Mouse (Mus musculus) hindbrain, embryonic 15.5 days (tissue): ENCODE measurements around the gene Crispld2. TPM values are rescaled to one million over a fixed set of nuclear protein-coding genes. Genes with fewer than 3 reads are reported as not detected.

Source experiments
- ATAC-seq: fragments of 200-750 bp; cut with Nextera tagmentation; 2 replicates; pipeline ENCODE4 v1.8.0; 2017; ENCODE audit warnings: low read depth, moderate number of reproducible peaks, moderate TSS enrichment; ENCODE audit not compliant: low FRiP score
- H3K27ac ChIP-seq: fragments of 300-500 bp; sonication (generic); replicated peaks from 2 replicates; pipeline ENCODE4 v1.5.1; 2015; ENCODE audit warnings: mild to moderate bottlenecking, inconsistent platforms
- H3K27me3 ChIP-seq: fragments of 300-500 bp; sonication (generic); 2 replicates; pipeline ENCODE4 v1.6.1; 2015; ENCODE audit warnings: control low read depth, inconsistent platforms
- H3K36me3 ChIP-seq: fragments of 300-500 bp; sonication (generic); 2 replicates; pipeline ENCODE4 v1.6.1; 2015; ENCODE audit warnings: control low read depth, inconsistent platforms
- H3K4me1 ChIP-seq: fragments of 300-500 bp; sonication (generic); replicated peaks from 2 replicates; pipeline ENCODE4 v1.6.1; 2015; ENCODE audit warnings: control low read depth, inconsistent platforms
- H3K4me2 ChIP-seq: fragments of 300-500 bp; sonication (generic); 2 replicates; pipeline ENCODE4 v1.6.1; 2015; ENCODE audit warnings: moderate library complexity, mild to moderate bottlenecking, inconsistent platforms
- H3K4me3 ChIP-seq: fragments of 300-500 bp; sonication (generic); 2 replicates; pipeline ENCODE4 v1.5.1; 2015; ENCODE audit warnings: mild to moderate bottlenecking, inconsistent platforms
- H3K9ac ChIP-seq: fragments of 300-500 bp; sonication (generic); 2 replicates; pipeline ENCODE4 v1.6.1; 2015; ENCODE audit warnings: inconsistent platforms
- H3K9me3 ChIP-seq: fragments of 300-500 bp; sonication (generic); 2 replicates; pipeline ENCODE4 v1.6.1; 2016; ENCODE audit warnings: control low read depth, inconsistent platforms
- WGBS: fragments of 180-500 bp; shearing (Covaris S2); methylation state at CpG from one replicate; pipeline ENCODE4 v1.1.7; 2015; 5-methylcytosine and 5-hydroxymethylcytosine counted together
- polyA plus RNA-seq: library from polyadenylated mRNA; unstranded; fragments of >200 nt; fragmentation: Nextera tagmentation; extraction: Ambion mirVana; gene quantifications from 2 replicates; pipeline ENCODE4 v1.2.1, GENCODE M21; 2015

The Crispld2 gene
- polyA plus RNA-seq, 1 experiment from 2014 or later: 1.8 TPM

DNA sequence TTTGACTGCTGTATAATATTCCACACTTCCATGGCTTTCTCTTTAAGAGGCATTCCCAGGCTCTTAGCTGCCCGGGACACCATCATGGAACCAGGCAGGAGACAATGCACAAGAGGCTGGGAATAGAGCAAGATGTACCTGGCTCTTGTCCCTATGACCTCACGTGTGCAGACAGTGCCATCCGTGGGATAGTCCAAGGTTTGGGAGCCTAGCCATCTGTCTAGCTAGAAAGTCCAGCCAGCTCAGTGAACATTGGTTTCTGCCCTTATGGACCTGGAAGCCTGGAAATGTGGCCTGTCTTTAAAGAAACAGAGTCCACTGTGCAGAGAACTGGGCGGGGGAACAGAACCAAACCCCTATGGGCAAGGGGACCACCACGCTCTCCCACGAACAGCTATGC is 25.5 kb downstream of the Crispld2 start:
- Histone ChIP-seq H3K9ac (no peak overlapping the region), H3K27me3 (no peaks in the 10 kb centered on the region), H3K27ac (no peak overlapping the region), H3K36me3 (no peaks in the 10 kb centered on the region), H3K4me3 (no peak overlapping the region), H3K4me1 (no peaks in the 10 kb centered on the region), H3K9me3 (no peaks in the 10 kb centered on the region), H3K4me2 (no peak overlapping the region)
- 94% methylated on average over 6 of the region's 6 CpGs for WGBS
- ATAC-seq: no peak

DNA sequence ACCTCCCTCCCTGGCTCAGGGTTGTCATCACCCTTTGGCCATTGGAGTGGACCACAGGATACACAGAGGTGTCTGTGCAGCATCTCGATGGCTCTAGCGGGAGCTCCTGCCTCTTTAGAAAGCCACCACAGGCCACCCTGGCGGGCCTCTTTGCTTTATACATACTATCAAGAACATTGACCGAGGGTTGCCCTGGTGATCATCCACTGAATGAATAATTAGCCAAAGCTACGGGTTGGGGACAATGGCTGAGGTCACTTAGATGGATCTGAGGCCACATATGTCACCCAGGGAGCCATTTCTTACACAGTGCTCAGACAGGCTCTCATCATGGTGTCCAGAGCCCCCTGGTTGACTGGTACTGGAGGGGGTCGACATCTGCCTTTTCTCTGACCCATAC is 26.1 kb downstream of the Crispld2 start:
- Histone ChIP-seq H3K4me1 (no peaks in the 10 kb centered on the region), H3K4me3 (no peak overlapping the region), H3K36me3 (no peaks in the 10 kb centered on the region), H3K4me2 (no peak overlapping the region), H3K27ac (no peak overlapping the region), H3K27me3 (no peaks in the 10 kb centered on the region), H3K9me3 (no peaks in the 10 kb centered on the region), H3K9ac (no peak overlapping the region)
- WGBS: 12% methylated on average over 6 of the region's 6 CpGs
- ATAC-seq: no peak

DNA sequence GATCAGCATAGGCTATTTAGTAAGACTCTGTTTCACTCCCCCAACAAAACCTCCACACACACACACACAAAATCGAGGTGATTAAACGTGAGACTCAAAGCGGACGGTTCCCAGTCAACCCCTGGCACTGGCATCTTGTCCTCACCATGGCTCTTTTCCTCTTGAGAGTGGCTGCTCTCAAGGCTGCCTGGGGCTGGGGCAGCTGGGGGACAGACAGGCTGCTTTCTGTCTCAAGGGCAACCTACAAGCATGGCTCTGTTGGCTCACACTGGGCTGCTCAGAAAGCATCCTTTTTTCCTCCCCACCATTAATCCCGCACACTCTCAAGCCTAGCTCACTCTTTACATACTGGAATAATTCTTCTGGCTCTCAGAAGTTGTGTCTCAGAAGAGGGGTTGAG is 27.1 kb downstream of the Crispld2 start:
- 66% methylated on average over 5 of the region's 5 CpGs for WGBS
- no peak overlapping the region for H3K27ac ChIP-seq
- H3K27me3 ChIP-seq: no peaks in the 10 kb centered on the region
- no peak for ATAC-seq
- H3K4me1 ChIP-seq: no peaks in the 10 kb centered on the region
- H3K36me3 ChIP-seq: no peaks in the 10 kb centered on the region
- no peak overlapping the region for H3K9ac ChIP-seq
- no peaks in the 10 kb centered on the region for H3K9me3 ChIP-seq
- H3K4me3 ChIP-seq: no peak overlapping the region
- H3K4me2 ChIP-seq: no peak overlapping the region

DNA sequence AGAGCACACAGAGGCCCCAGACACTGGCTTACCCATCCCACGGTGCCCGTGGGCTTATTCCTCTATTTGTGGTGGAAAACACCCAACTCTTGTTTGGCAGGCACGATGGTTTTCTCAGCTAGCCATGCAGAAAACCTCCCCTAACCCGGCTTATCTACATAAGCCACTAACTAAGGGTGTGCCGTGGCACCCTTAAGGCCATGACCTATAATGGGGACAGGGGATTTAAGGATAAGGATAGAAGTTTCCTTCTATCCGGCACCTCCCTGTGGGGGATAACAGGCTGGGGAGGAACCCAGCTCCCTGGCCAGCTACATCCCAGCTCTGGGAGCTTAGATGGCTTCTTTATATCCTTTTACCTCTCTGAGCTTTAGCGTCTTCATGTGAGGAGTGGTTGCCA is 28.1 kb downstream of the Crispld2 start:
- H3K27me3 ChIP-seq: no peaks in the 10 kb centered on the region
- no peaks in the 10 kb centered on the region for H3K9me3 ChIP-seq
- 78% methylated on average over 7 of the region's 7 CpGs for WGBS
- ATAC-seq: no peak
- no peak overlapping the region for H3K4me3 ChIP-seq
- H3K36me3 ChIP-seq: no peaks in the 10 kb centered on the region
- no peak overlapping the region for H3K4me2 ChIP-seq
- no peak overlapping the region for H3K9ac ChIP-seq
- H3K27ac ChIP-seq: no peak overlapping the region
- H3K4me1 ChIP-seq: no peaks in the 10 kb centered on the region

DNA sequence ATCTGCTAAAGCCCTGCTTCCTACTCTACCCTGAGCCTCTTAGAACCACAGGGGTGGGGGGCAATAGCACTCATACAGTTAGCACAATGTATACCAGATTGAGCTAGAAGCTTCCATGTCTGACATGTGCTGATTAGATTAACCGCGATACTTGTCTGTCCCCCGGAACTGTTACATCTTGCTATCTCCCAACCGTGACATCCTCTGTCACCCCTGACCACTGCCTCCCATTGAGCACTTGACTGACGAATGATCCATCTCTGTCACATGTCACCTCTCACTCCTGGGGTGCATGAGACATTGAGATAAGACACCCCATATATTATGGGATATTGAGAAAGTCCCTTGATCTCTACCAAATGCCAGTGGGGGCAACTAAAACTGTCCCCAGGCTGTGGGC is 34.0 kb downstream of the Crispld2 start:
- no peaks in the 10 kb centered on the region for H3K36me3 ChIP-seq
- no peak overlapping the region for H3K4me3 ChIP-seq
- 80% methylated on average over 5 of the region's 5 CpGs for WGBS
- no peaks in the 10 kb centered on the region for H3K4me1 ChIP-seq
- no peaks in the 10 kb centered on the region for H3K9me3 ChIP-seq
- no peaks in the 10 kb centered on the region for H3K27me3 ChIP-seq
- no peak overlapping the region for H3K9ac ChIP-seq
- no peak for ATAC-seq
- H3K4me2 ChIP-seq: no peak overlapping the region
- H3K27ac ChIP-seq: no peak overlapping the region

DNA sequence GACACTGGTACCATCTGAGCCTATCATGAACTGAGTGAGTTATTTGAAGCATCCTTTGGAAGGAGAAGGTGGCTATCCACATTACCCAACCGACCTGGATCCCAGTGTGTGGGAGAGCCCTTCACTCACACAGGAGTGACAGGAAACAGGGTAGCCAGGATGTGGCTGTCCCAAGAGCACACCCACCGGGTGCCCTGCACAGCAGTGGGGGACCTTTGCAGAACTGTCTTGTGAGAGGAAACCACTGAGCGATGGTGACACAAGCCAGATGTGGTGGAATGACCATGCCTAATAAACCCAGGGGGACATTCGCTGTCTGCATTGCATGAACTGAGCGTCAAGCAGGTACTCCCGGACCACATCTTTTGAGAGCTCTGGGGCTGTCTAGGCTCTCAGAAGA is 34.8 kb downstream of the Crispld2 start:
- Histone ChIP-seq H3K4me3 (no peak overlapping the region), H3K27ac (no peak overlapping the region), H3K4me1 (no peaks in the 10 kb centered on the region), H3K4me2 (no peak overlapping the region), H3K27me3 (no peaks in the 10 kb centered on the region), H3K9me3 (no peaks in the 10 kb centered on the region), H3K9ac (no peak overlapping the region), H3K36me3 (no peaks in the 10 kb centered on the region)
- ATAC-seq: no peak
- WGBS: 87% methylated on average over 6 of the region's 6 CpGs

DNA sequence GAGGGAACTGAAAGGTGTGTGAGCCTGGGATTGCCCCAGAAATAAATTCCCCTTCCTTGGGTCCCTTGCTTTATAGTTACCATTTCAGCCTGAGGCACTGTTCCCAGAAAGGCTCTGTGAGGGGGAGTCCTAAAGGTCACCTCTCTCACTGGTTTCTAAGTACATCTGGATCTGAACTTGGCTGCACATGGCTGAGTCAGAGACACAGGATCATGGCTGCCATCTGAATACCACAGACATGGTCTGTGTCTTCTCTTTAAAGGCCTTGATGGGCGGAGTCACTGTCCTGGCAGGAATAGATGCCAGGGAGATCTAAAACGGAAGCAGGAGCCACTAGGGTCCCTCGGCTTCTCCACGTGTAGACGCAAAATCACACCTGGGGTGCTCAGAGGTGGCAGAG is 38.2 kb downstream of the Crispld2 start:
- Histone ChIP-seq H3K4me2 (no peak overlapping the region), H3K36me3 (no peaks in the 10 kb centered on the region), H3K4me3 (no peak overlapping the region), H3K27ac (no peak overlapping the region), H3K27me3 (no peaks in the 10 kb centered on the region), H3K9ac (no peak overlapping the region), H3K9me3 (no peaks in the 10 kb centered on the region), H3K4me1 (no peaks in the 10 kb centered on the region)
- WGBS: 73% methylated on average over 5 of the region's 5 CpGs
- ATAC-seq: no peak

DNA sequence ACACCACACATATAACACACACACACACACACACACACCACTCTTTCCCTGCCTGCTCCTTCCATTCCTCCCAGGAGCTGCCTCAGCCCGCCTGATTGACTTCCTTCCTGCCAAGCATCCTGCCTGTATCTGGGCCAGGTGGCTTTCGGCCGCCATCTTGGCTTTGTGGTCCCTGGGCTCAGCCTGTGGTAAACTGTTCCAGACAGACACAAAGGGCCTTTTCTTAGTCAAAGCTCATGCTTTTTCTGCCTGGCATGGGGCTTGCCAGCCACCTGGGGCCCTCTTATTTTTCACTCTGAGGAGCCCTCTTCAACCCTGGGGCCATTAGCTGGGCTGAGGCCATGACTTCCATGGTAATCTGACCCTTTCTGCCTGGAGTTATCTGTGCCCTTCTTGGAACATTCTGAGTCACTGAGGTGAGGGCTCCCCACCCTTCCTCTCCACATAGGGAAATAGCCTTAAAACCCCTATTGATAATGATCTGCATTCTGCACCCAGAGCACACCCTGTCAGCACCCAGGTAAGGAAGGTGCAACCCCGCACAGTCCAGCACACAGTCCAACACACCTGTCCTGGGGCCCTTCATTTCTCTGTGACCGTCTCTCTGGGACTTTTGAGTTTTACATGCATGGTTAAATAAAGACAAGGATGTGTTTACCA is 40.4 kb downstream of the Crispld2 start:
- H3K9ac ChIP-seq: no peak overlapping the region
- no peaks in the 10 kb centered on the region for H3K9me3 ChIP-seq
- no peak for ATAC-seq
- no peak overlapping the region for H3K27ac ChIP-seq
- H3K36me3 ChIP-seq: no peaks in the 10 kb centered on the region
- H3K27me3 ChIP-seq: no peaks in the 10 kb centered on the region
- no peaks in the 10 kb centered on the region for H3K4me1 ChIP-seq
- 86% methylated on average over 5 of the region's 5 CpGs for WGBS
- H3K4me2 ChIP-seq: no peak overlapping the region
- H3K4me3 ChIP-seq: no peak overlapping the region

DNA sequence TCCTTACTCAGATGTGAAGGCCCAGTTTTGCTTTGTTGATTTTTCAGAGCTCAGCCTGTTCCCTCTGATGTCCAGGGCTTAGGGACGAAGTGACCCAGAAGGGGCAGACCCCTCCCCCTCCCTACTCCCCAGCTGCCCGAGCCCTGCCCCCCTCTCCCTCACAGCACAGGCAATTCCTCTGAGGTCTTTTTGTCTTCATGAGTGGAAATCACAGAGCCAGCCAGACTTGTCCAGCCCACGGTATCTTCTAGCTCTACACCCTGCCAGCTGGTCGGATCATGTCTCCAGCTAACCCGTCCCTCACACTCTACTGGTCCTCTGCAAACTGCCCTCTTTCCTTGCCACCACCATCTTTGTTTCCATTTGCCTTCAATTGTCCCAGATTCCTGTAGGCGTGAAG is 42.2 kb downstream of the Crispld2 start:
- no peak overlapping the region for H3K4me3 ChIP-seq
- no peak overlapping the region for H3K27ac ChIP-seq
- no peaks in the 10 kb centered on the region for H3K4me1 ChIP-seq
- no peaks in the 10 kb centered on the region for H3K9me3 ChIP-seq
- no peak for ATAC-seq
- H3K9ac ChIP-seq: no peak overlapping the region
- no peaks in the 10 kb centered on the region for H3K36me3 ChIP-seq
- 34% methylated on average over 6 of the region's 6 CpGs for WGBS
- no peaks in the 10 kb centered on the region; the same call in 1 of the 2 replicates for H3K27me3 ChIP-seq
- H3K4me2 ChIP-seq: no peak overlapping the region

DNA sequence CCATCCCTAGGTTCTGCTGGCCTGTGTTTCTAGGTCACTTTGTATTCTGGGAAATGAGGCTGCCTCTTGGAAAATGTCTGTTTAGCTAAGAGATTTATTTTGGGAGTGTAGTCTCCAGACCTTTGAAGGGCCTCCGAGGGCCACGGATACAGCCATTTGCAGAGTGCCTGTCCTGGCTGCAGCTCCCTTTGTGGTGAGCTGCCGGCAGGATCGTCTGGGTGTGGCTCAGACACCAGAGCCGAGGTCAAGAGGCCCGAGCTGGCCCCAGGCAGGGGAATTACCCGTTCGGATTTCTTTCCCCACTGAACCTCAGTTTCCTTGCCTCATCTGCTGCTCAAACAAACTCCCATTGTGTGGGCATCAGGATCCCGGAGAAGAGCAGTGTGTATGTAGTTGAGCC is 43.9 kb downstream of the Crispld2 start:
- 28% methylated on average over 9 of the region's 9 CpGs for WGBS
- Histone ChIP-seq H3K27ac (no peak overlapping the region), H3K9me3 (no peaks in the 10 kb centered on the region), H3K4me1 (no peaks in the 10 kb centered on the region), H3K27me3 (no peaks in the 10 kb centered on the region; the same call in 1 of the 2 replicates), H3K36me3 (no peaks in the 10 kb centered on the region), H3K9ac (no peak overlapping the region), H3K4me2 (no peak overlapping the region), H3K4me3 (no peak overlapping the region)
- ATAC-seq: no peak

DNA sequence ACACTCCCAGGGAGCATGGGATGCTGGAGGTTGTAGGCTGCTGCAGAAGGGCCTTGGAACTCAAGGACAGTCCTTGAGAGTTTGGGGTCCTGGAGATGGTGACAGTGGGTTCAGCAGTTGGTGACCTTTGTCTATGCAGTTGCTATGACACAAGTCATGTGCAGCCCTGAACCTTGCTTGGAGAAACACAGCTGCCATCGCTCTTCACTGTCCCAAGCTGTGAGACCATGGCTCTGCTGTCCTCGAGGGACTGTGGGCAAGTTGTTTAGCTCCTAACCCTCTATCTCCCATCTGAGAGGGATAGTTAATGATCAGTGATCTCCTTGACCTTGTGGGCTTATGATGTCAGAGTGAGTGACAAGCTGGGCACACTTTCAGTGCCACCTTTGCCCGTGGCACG is 44.3 kb downstream of the Crispld2 start:
- 73% methylated on average over 4 of the region's 4 CpGs for WGBS

DNA sequence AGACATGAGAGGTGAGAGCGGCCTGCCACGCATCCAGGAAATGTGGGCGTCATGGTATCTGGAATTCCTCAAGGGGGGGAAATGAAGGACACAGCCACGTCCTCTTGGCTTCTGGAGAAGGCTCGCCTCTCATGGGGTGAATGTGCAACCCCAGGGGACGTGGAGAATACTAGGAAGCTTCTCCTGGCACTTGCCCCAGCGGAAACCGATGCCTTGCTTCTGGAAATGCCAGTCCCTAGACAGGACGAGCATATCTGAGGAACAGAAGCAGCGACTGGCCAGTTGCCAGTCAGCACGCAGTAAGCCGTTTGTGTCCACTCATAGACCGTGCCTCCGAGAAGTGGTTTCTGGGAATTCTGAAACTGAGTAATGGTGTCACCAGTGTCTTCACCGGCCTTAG is 45.0 kb downstream of the Crispld2 start:
- ATAC-seq: no peak

More for the DNA sequence above, 44.3 kb downstream of the Crispld2 start:
- Histone ChIP-seq H3K9ac (no peak overlapping the region), H3K4me3 (no peak overlapping the region), H3K4me2 (no peak overlapping the region), H3K27me3 (no peaks in the 10 kb centered on the region; the same call in 1 of the 2 replicates), H3K4me1 (no peaks in the 10 kb centered on the region), H3K36me3 (no peaks in the 10 kb centered on the region), H3K27ac (no peak overlapping the region), H3K9me3 (no peaks in the 10 kb centered on the region)
- ATAC-seq: no peak

DNA sequence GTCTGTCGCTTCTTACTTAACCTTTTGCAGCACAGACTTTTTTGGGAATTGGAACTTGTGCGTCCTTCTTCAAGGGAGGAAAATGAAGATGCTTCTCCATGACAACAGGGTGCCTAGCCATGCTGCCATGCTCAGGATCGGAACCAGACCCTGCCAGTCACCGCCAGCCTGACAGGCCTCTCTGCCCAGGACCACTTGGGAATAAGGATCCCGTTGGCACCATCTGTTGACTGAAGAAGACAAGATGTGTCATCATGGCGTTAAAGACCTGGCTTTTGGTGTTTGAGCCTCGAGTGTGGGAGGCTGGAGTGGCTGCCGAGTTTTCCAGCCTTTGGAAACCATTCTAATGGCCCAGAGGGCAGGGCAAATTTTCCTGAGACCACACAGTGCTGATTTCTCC is 45.4 kb downstream of the Crispld2 start:
- Histone ChIP-seq H3K27me3 (no peaks in the 10 kb centered on the region; the same call in 1 of the 2 replicates), H3K4me2 (no peak overlapping the region), H3K9me3 (no peaks in the 10 kb centered on the region), H3K36me3 (no peaks in the 10 kb centered on the region), H3K9ac (no peak overlapping the region), H3K4me3 (no peak overlapping the region), H3K27ac (no peak overlapping the region), H3K4me1 (no peaks in the 10 kb centered on the region)
- ATAC-seq: no peak
- WGBS: 80% methylated on average over 8 of the region's 8 CpGs

More for the DNA sequence above, 45.0 kb downstream of the Crispld2 start:
- H3K9me3 ChIP-seq: no peaks in the 10 kb centered on the region
- no peak overlapping the region for H3K27ac ChIP-seq
- no peak overlapping the region for H3K4me3 ChIP-seq
- 79% methylated on average over 15 of the region's 15 CpGs for WGBS
- no peak overlapping the region for H3K9ac ChIP-seq
- H3K36me3 ChIP-seq: no peaks in the 10 kb centered on the region
- no peak overlapping the region for H3K4me2 ChIP-seq
- H3K4me1 ChIP-seq: no peaks in the 10 kb centered on the region
- H3K27me3 ChIP-seq: no peaks in the 10 kb centered on the region; the same call in 1 of the 2 replicates
